Mouse (Mus musculus) neural tube, embryonic 12.5 days (tissue): ENCODE measurements around the gene Hsd17b13. TPM values are rescaled to one million over a fixed set of nuclear protein-coding genes. Genes with fewer than 3 reads are reported as not detected.

Experiments
- polyA plus RNA-seq: library from polyadenylated mRNA; unstranded; fragments of >200 nt; fragmentation: Nextera tagmentation; extraction: Ambion mirVana; gene quantifications from 2 replicates; pipeline ENCODE4 v1.2.1, GENCODE M21; 2016

Hsd17b13 gene
- polyA plus RNA-seq, 1 experiment from 2014 or later = not detected

Other genes with a start within 250 kb of the Hsd17b13 start
- 18.4 and 21.1 TPM in 2 replicates for gene Klhl8, start 66.2 kb downstream of the Hsd17b13 start, polyA plus RNA-seq
- gene Hsd17b11, start 44.5 kb upstream of the Hsd17b13 start, polyA plus RNA-seq = 1.8 and 2.0 TPM in 2 replicates
- 78.1 and 81.7 TPM in 2 replicates for gene Nudt9, start 68.9 kb upstream of the Hsd17b13 start, polyA plus RNA-seq
- not detected in 2 replicates for gene Gm17660, start 100.2 kb upstream of the Hsd17b13 start, polyA plus RNA-seq
- 88.0 and 95.9 TPM in 2 replicates for gene Sparcl1, start 136.3 kb upstream of the Hsd17b13 start, polyA plus RNA-seq
- not detected in 2 replicates for gene Dspp, start 193.3 kb upstream of the Hsd17b13 start, polyA plus RNA-seq
- 0.44 and 0.72 TPM in 2 replicates for gene Dmp1, start 225.2 kb upstream of the Hsd17b13 start, polyA plus RNA-seq